Mouse (Mus musculus) liver, embryonic 14.5 days (tissue): ENCODE results near the gene Nav2. TPM values are rescaled to one million over a fixed set of nuclear protein-coding genes. Genes with fewer than 3 reads are reported as not detected.

Source experiments
- ATAC-seq: fragments of 200-750 bp; cut with Nextera tagmentation; 2 replicates; pipeline ENCODE4 v1.8.0; 2017; ENCODE audit warnings: moderate number of reproducible peaks, mild to moderate bottlenecking, moderate library complexity; ENCODE audit not compliant: insufficient read depth
- DNase-seq, 3 experiments: peaks; one replicate each; pipeline ENCODE4 v3.0.0-alpha.2; 2012 to 2013; ENCODE audit warnings: low read depth in 3 of 3, low spot score in 3 of 3
- H3K27ac ChIP-seq: fragments of 300-500 bp; sonication (generic); 2 replicates; pipeline ENCODE4 v1.5.1; 2014; ENCODE audit warnings: moderate library complexity, mild to moderate bottlenecking, control low read depth, inconsistent platforms
- H3K27me3 ChIP-seq: fragments of 300-500 bp; sonication (generic); 2 replicates; pipeline ENCODE4 v1.6.1; 2014; ENCODE audit warnings: mild to moderate bottlenecking, low read length, moderate library complexity; ENCODE audit not compliant: control insufficient read depth, insufficient read depth
- H3K36me3 ChIP-seq: fragments of 300-500 bp; sonication (generic); replicated peaks from 2 replicates; pipeline ENCODE4 v1.6.1; 2014; ENCODE audit warnings: low read depth; ENCODE audit not compliant: control insufficient read depth, insufficient read depth
- H3K4me1 ChIP-seq, 2 experiments: fragments of 200-500 bp in 1 of 2; fragments of 300-500 bp in 1 of 2; sonication (generic) in 1 of 2; replicated peaks; 2 replicates each; pipeline ENCODE4 v1.6.1; 2012 to 2014; ENCODE audit warnings: antibody characterized with exemption in 1 of 2, inconsistent platforms in 1 of 2, low read length in 1 of 2; ENCODE audit not compliant: control insufficient read depth in 2 of 2, insufficient read depth in 2 of 2
- H3K4me2 ChIP-seq: fragments of 300-500 bp; sonication (generic); 2 replicates; pipeline ENCODE4 v1.6.1; 2014; ENCODE audit warnings: low read depth, mild to moderate bottlenecking, control low read depth, moderate library complexity
- H3K4me3 ChIP-seq, 2 experiments: fragments of 200-500 bp in 1 of 2; fragments of 300-500 bp in 1 of 2; sonication (generic) in 1 of 2; 2 replicates each; pipeline ENCODE4 v1.5.1; 2012 to 2014; ENCODE audit warnings: low read depth in 2 of 2, low read length in 2 of 2, mild to moderate bottlenecking in 2 of 2, control low read depth in 1 of 2, inconsistent platforms in 1 of 2, moderate library complexity in 1 of 2; ENCODE audit not compliant: insufficient read depth in 1 of 2
- H3K9ac ChIP-seq: fragments of 300-500 bp; sonication (generic); replicated peaks from 2 replicates; pipeline ENCODE4 v1.6.1; 2014; ENCODE audit warnings: mild to moderate bottlenecking, control low read depth, moderate library complexity
- H3K9me3 ChIP-seq: fragments of 300-500 bp; sonication (generic); 2 replicates; pipeline ENCODE4 v1.6.1; 2016; ENCODE audit warnings: low read length, mixed read lengths; ENCODE audit not compliant: control insufficient read depth
- CTCF ChIP-seq: IDR thresholded peaks from 2 replicates; pipeline ENCODE4 v1.5.1; 2016; ENCODE audit warnings: antibody characterized with exemption, low read depth, control low read depth
- EP300 ChIP-seq: IDR thresholded peaks from 2 replicates; pipeline ENCODE4 v1.6.1; 2016; ENCODE audit warnings: antibody characterized with exemption, low read depth
- WGBS: fragments of 180-500 bp; shearing (Covaris S2); extraction: QIAGEN DNeasy Blood & Tissue Kit; methylation state at CpG from one replicate; pipeline ENCODE4 v1.1.7; 2014; ENCODE audit not compliant: insufficient replicate concordance; 5-methylcytosine and 5-hydroxymethylcytosine counted together
- polyA plus RNA-seq, 2 experiments: library from polyadenylated mRNA; depleted of rRNA in 1 of 2; stranded (reverse) in 1 of 2; unstranded in 1 of 2; fragments of >200 nt; fragmentation: Nextera tagmentation in 1 of 2; extraction: Ambion mirVana in 1 of 2; gene quantifications; 2 replicates each; pipeline versions ENCODE4 v1.2.1 to v1.2.3; 2012 to 2014

Nav2 gene
- polyA plus RNA-seq, 2 experiments = 1.5 to 1.6 TPM

DNA sequence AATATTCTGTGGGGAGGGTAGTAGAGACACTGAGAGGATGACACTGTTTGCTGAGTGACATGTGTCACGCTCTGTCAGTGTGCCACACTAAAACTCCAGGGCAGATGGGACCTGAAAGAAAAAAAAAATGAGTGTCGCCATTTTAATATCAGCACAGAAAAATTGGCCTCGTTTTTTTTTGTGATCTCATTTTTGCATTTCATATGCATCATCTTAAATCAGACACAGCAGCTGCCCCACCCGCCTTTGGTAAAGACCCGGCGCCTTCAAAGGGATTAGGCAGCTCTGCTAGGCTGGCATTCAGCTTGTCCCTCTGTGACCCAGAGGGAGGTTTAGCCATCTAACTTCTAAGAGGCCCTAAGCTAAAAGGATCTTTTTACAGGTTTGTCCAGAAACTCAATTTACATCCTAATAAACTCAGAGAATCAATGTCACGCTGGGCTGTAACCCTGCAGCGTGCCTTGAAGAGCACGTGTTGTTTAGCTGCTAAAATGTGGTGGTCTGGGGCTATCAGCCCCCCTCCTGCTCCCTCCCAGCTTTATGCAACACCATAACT lies 576.9 kb downstream of the Nav2 start:
- DNase-seq (no peak), ATAC-seq (no peak)
- H3K36me3 ChIP-seq = no peaks in the 10 kb centered on the region
- WGBS = 47% methylated on average over 9 of the region's 9 CpGs
- H3K4me1 ChIP-seq = no peaks in the 10 kb centered on the region
- no peak overlapping the region for H3K9ac ChIP-seq
- TF ChIP-seq CTCF = no peak
- TF ChIP-seq EP300 = no peak
- H3K4me2 ChIP-seq = no peak overlapping the region
- H3K4me3 ChIP-seq = no peak overlapping the region
- H3K27ac ChIP-seq = no peak overlapping the region
- no peaks in the 10 kb centered on the region for H3K27me3 ChIP-seq
- no peaks in the 10 kb centered on the region for H3K9me3 ChIP-seq

DNA sequence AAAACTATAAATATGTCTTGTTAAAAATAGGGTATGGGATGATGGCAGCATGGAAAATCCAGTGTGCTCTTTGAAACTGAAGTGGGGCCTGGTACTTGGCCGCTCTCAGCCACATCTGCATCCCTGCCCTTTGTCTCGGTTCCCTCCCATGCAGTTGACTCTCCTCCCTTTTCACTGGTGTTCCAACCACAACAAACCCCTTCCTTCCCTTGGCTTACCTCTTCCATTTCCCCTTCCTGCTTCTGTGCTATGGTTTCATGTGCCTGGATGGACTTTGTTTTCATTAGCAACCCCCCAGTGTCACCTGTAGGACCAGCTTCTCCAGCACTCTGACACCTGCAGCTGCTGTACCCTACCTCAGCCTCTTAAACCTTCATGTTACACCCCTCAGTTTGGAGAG lies 578.8 kb downstream of the Nav2 start:
- H3K9ac ChIP-seq = no peak overlapping the region
- 20% methylated on average over 2 of the region's 2 CpGs for WGBS
- no peak for ATAC-seq

DNA sequence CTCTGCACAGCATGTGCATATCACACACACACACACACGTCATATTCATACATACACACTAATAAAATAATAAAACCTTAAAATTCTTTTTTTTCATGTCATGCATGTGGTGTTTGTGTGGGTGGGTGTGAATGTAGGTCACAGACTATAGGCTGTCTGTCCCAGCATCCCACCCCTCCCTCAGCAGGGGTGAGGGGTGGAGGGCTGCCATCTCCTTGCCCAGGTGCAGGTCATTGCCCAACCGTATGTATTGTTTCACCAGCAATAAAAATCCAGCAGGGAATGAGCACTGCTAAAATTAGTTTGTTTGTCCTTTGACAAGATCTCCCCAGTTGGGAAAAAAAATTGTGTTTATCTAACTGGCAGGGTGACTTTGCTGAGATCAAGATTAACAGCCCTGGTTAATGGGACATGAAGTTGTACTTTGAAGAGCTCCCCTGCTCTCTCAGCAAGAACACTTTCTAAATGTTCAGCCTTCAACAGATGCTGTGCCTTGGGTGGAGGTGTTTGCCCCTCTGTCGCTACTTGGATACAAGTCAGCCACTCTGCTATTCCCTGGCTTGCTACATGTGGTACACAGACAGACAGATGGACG lies 580.1 kb downstream of the Nav2 start:
- Histone ChIP-seq H3K4me1 (no peaks in the 10 kb centered on the region), H3K9ac (no peak overlapping the region), H3K36me3 (no peaks in the 10 kb centered on the region), H3K4me3 (no peak overlapping the region), H3K27me3 (no peaks in the 10 kb centered on the region), H3K9me3 (no peaks in the 10 kb centered on the region), H3K27ac (no peak overlapping the region), H3K4me2 (no peak overlapping the region)
- no peak for DNase-seq
- WGBS = 52% methylated on average over 4 of the region's 4 CpGs
- ATAC-seq = no peak
- TF ChIP-seq CTCF = no peak
- no peak for TF ChIP-seq EP300

More for the DNA sequence above, 578.8 kb downstream of the Nav2 start:
- Histone ChIP-seq H3K4me3 (no peak overlapping the region), H3K27ac (no peak overlapping the region), H3K9me3 (no peaks in the 10 kb centered on the region), H3K4me1 (no peaks in the 10 kb centered on the region), H3K27me3 (no peaks in the 10 kb centered on the region), H3K4me2 (no peak overlapping the region), H3K36me3 (no peaks in the 10 kb centered on the region)
- DNase-seq = no peak
- TF ChIP-seq CTCF (no peak), EP300 (no peak)

DNA sequence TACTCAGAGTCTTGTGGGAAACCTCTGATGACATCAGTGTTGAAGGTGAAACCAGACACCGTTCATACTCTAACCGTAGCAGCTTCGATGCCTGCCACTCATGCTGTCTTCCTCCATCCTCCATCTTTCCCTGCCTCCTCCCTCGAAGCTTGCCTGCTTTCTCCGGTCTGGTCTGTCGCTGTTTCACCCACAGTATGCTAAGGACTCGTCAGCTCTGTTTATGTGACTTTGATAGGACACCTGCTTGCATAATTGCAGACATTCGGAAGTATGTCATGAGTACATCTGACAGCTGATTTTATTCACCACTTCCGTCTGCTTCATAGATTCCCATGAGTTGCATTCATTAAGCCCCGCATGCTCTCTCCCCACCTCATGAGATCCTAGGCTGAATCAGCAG lies 582.3 kb downstream of the Nav2 start:
- no peak overlapping the region for H3K9ac ChIP-seq
- DNase-seq = no peak
- no peaks in the 10 kb centered on the region for H3K9me3 ChIP-seq
- no peak overlapping the region for H3K27ac ChIP-seq
- 66% methylated on average over 10 of the region's 10 CpGs for WGBS
- no peak overlapping the region for H3K4me3 ChIP-seq
- no peaks in the 10 kb centered on the region for H3K4me1 ChIP-seq
- no peak for ATAC-seq
- H3K4me2 ChIP-seq = no peak overlapping the region
- H3K36me3 ChIP-seq = no peaks in the 10 kb centered on the region
- TF ChIP-seq CTCF (no peak), EP300 (no peak)
- H3K27me3 ChIP-seq = no peaks in the 10 kb centered on the region

DNA sequence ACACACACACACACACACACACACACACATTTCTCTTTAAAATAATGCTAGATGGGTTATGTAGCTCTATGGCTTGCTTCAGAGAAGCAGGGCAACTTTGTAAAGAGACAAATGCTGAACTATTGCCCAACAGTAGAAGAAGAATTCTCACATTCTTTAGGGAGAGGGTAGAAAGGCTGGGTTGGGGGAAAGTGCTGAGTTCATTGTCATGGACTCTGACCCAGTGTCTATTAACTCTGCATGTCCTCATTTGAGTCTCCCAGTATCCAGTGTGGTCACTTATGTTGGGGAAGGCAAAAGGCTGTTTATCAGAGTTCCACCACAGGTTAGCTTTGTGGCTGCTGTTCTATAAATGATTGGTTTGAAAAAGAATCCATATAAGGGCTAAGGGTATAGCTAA lies 584.1 kb downstream of the Nav2 start:
- ATAC-seq = no peak
- Histone ChIP-seq H3K4me2 (no peak overlapping the region), H3K27ac (no peak overlapping the region), H3K4me1 (no peaks in the 10 kb centered on the region), H3K27me3 (no peaks in the 10 kb centered on the region), H3K4me3 (no peak overlapping the region), H3K36me3 (no peaks in the 10 kb centered on the region), H3K9me3 (no peaks in the 10 kb centered on the region), H3K9ac (no peak overlapping the region)
- no peak for TF ChIP-seq CTCF
- no peak for DNase-seq
